Mouse (Mus musculus) limb, embryonic 15.5 days (tissue): ENCODE data around the gene Foxk1. TPM values are rescaled to one million over a fixed set of nuclear protein-coding genes. Genes with fewer than 3 reads are reported as not detected.
A peak's percentile ranks its signal among the peaks of the same experiment; 100 is the strongest.

Experiments used
- ATAC-seq: fragments of 200-750 bp; cut with Nextera tagmentation; 2 replicates; pipeline ENCODE4 v1.8.0; 2017; ENCODE audit warnings: low read depth, moderate TSS enrichment; ENCODE audit not compliant: insufficient number of reproducible peaks, low FRiP score, low TSS enrichment
- H3K27ac ChIP-seq: fragments of 300-500 bp; sonication (generic); 2 replicates; pipeline ENCODE4 v1.5.1; 2015; ENCODE audit warnings: moderate library complexity, mild to moderate bottlenecking, inconsistent platforms
- H3K27me3 ChIP-seq: fragments of 300-500 bp; sonication (generic); 2 replicates; pipeline ENCODE4 v1.6.1; 2015; ENCODE audit warnings: inconsistent platforms
- H3K36me3 ChIP-seq: fragments of 300-500 bp; sonication (generic); 2 replicates; pipeline ENCODE4 v1.6.1; 2015; ENCODE audit warnings: inconsistent platforms
- H3K4me1 ChIP-seq: fragments of 300-500 bp; sonication (generic); 2 replicates; pipeline ENCODE4 v1.6.1; 2015; ENCODE audit warnings: inconsistent platforms
- H3K4me2 ChIP-seq: fragments of 300-500 bp; sonication (generic); 2 replicates; pipeline ENCODE4 v1.6.1; 2015; ENCODE audit warnings: mild to moderate bottlenecking, inconsistent platforms
- H3K4me3 ChIP-seq: fragments of 300-500 bp; sonication (generic); 2 replicates; pipeline ENCODE4 v1.5.1; 2015; ENCODE audit warnings: mild to moderate bottlenecking, inconsistent platforms
- H3K9ac ChIP-seq: fragments of 300-500 bp; sonication (generic); 2 replicates; pipeline ENCODE4 v1.6.1; 2015; ENCODE audit warnings: inconsistent platforms
- H3K9me3 ChIP-seq: fragments of 300-500 bp; sonication (generic); 2 replicates; pipeline ENCODE4 v1.6.1; 2016; ENCODE audit warnings: inconsistent platforms
- WGBS: fragments of 180-500 bp; shearing (Covaris S2); methylation state at CpG from one replicate; pipeline ENCODE4 v1.1.7; 2015; 5-methylcytosine and 5-hydroxymethylcytosine counted together
- polyA plus RNA-seq: library from polyadenylated mRNA; unstranded; fragments of >200 nt; fragmentation: Nextera tagmentation; extraction: Ambion mirVana; gene quantifications from 2 replicates; pipeline ENCODE4 v1.2.1, GENCODE M21; 2015

Gene Foxk1
- polyA plus RNA-seq, 1 experiment from 2014 or later = 5.3 TPM

GRCm38 (mm10) chr5:142495321-142496096 is 94.2 kb downstream of the Foxk1 start:
- 0 out of 2 replicates have a peak, but pooled peaks cover 6% of the 10 kb centered on the region for H3K4me1 ChIP-seq
- no peak; the same call in 1 of the 2 replicates for ATAC-seq

GRCm38 (mm10) chr5:142498964-142499363 is 97.7 kb downstream of the Foxk1 start:
- WGBS = 57% methylated on average over 3 of the region's 3 CpGs

More at GRCm38 (mm10) chr5:142495321-142496096, 94.2 kb downstream of the Foxk1 start:
- no peak overlapping the region for H3K4me2 ChIP-seq
- H3K9me3 ChIP-seq = no peaks in the 10 kb centered on the region
- no peak overlapping the region for H3K9ac ChIP-seq
- H3K27me3 ChIP-seq = no peaks in the 10 kb centered on the region
- 47% methylated on average over 14 of the region's 14 CpGs for WGBS
- no peaks in the 10 kb centered on the region for H3K36me3 ChIP-seq
- H3K4me3 ChIP-seq = no peak overlapping the region
- H3K27ac ChIP-seq = no peak overlapping the region

GRCm38 (mm10) chr5:142500918-142501317 is 99.6 kb downstream of the Foxk1 start:
- 0 out of 2 replicates have a peak, but pooled peaks cover 10% of the 10 kb centered on the region for H3K4me1 ChIP-seq
- H3K9me3 ChIP-seq = no peaks in the 10 kb centered on the region
- no peak overlapping the region for H3K9ac ChIP-seq
- WGBS = 66% methylated on average over 10 of the region's 10 CpGs
- no peaks in the 10 kb centered on the region for H3K27me3 ChIP-seq
- H3K4me3 ChIP-seq = no peak overlapping the region
- H3K36me3 ChIP-seq = no peaks in the 10 kb centered on the region
- H3K4me2 ChIP-seq = no peak overlapping the region
- ATAC-seq = no peak
- H3K27ac ChIP-seq = no peak overlapping the region

More at GRCm38 (mm10) chr5:142498964-142499363, 97.7 kb downstream of the Foxk1 start:
- Histone ChIP-seq H3K9ac (no peak overlapping the region), H3K4me1 (0 out of 2 replicates have a peak, but pooled peaks cover 10% of the 10 kb centered on the region), H3K9me3 (no peaks in the 10 kb centered on the region), H3K36me3 (no peaks in the 10 kb centered on the region), H3K4me3 (no peak overlapping the region), H3K27me3 (no peaks in the 10 kb centered on the region), H3K4me2 (no peak overlapping the region), H3K27ac (no peak overlapping the region)
- no peak for ATAC-seq

- 0 out of 2 replicates have a peak, but pooled peaks cover 10% of the 10 kb centered on the region for H3K4me1 ChIP-seq
- no peaks in the 10 kb centered on the region for H3K27me3 ChIP-seq
- H3K4me3 ChIP-seq = no peak overlapping the region
- H3K9me3 ChIP-seq = no peaks in the 10 kb centered on the region
- peak; percentile 57; the same call in 1 of the 2 replicates for ATAC-seq
- H3K36me3 ChIP-seq = no peaks in the 10 kb centered on the region
- WGBS = 2% methylated on average over 3 of the region's 3 CpGs
- no peak overlapping the region for H3K9ac ChIP-seq
- H3K4me2 ChIP-seq = no peak overlapping the region
- no peak overlapping the region for H3K27ac ChIP-seq
These were observed 101.1 kb downstream of the Foxk1 start for GRCm38 (mm10) chr5:142502414-142502813.

- no peak for ATAC-seq
These were observed 102.9 kb downstream of the Foxk1 start for GRCm38 (mm10) chr5:142504175-142504574.

GRCm38 (mm10) chr5:142505695-142506423 is 104.6 kb downstream of the Foxk1 start:
- H3K27ac ChIP-seq = no peak overlapping the region
- H3K9ac ChIP-seq = no peak overlapping the region
- WGBS = 72% methylated on average over 3 of the region's 3 CpGs
- no peak for ATAC-seq
- peaks cover 7% of the 10 kb centered on the region for H3K4me1 ChIP-seq
- H3K4me2 ChIP-seq = no peak overlapping the region
- H3K4me3 ChIP-seq = no peak overlapping the region
- no peaks in the 10 kb centered on the region for H3K36me3 ChIP-seq
- H3K27me3 ChIP-seq = no peaks in the 10 kb centered on the region
- H3K9me3 ChIP-seq = no peaks in the 10 kb centered on the region

More at GRCm38 (mm10) chr5:142504175-142504574, 102.9 kb downstream of the Foxk1 start:
- Histone ChIP-seq H3K36me3 (no peaks in the 10 kb centered on the region), H3K27ac (no peak overlapping the region), H3K4me2 (no peak overlapping the region), H3K4me1 (peaks cover 11% of the 10 kb centered on the region), H3K9ac (no peak overlapping the region), H3K9me3 (no peaks in the 10 kb centered on the region), H3K27me3 (no peaks in the 10 kb centered on the region), H3K4me3 (no peak overlapping the region)
- WGBS = 77% methylated on average over 3 of the region's 3 CpGs

GRCm38 (mm10) chr5:142509141-142510060 is 108.1 kb downstream of the Foxk1 start:
- no peak overlapping the region for H3K27ac ChIP-seq
- no peaks in the 10 kb centered on the region for H3K9me3 ChIP-seq
- H3K4me3 ChIP-seq = no peak overlapping the region
- 0 out of 2 replicates have a peak overlapping the region, but pooled peaks have one; percentile 10 for H3K4me2 ChIP-seq
- no peak overlapping the region for H3K9ac ChIP-seq
- 24% methylated on average over 15 of the region's 15 CpGs for WGBS
- peaks cover 7% of the 10 kb centered on the region for H3K4me1 ChIP-seq
- no peaks in the 10 kb centered on the region for H3K27me3 ChIP-seq
- ATAC-seq = no peak
- no peaks in the 10 kb centered on the region for H3K36me3 ChIP-seq

GRCm38 (mm10) chr5:142510061-142510414 is 108.7 kb downstream of the Foxk1 start:
- Histone ChIP-seq H3K27ac (no peak overlapping the region), H3K4me2 (no peak overlapping the region), H3K9me3 (no peaks in the 10 kb centered on the region), H3K36me3 (no peaks in the 10 kb centered on the region), H3K4me1 (peaks cover 7% of the 10 kb centered on the region), H3K27me3 (no peaks in the 10 kb centered on the region), H3K9ac (no peak overlapping the region), H3K4me3 (no peak overlapping the region)
- no peak for ATAC-seq
- 69% methylated on average over 7 of the region's 7 CpGs for WGBS

Other genes starting within 250 kb of the Foxk1 start
- gene Ap5z1, start 62.4 kb downstream of the Foxk1 start, polyA plus RNA-seq = 9.8 and 9.9 TPM in 2 replicates
- gene Papolb, start 128.6 kb downstream of the Foxk1 start, polyA plus RNA-seq = 0.05 and 0.09 TPM in 2 replicates
- gene Radil, start 149.6 kb downstream of the Foxk1 start, polyA plus RNA-seq = 7.6 and 8.3 TPM in 2 replicates
- gene Mmd2, start 207.3 kb downstream of the Foxk1 start, polyA plus RNA-seq = 1.4 and 1.5 TPM in 2 replicates
- gene Wipi2, start 226.2 kb downstream of the Foxk1 start, polyA plus RNA-seq = 40.7 and 44.1 TPM in 2 replicates